Mouse (Mus musculus) liver, embryonic 14.5 days (tissue): ENCODE measurements around the gene Rhod. TPM values are rescaled to one million over a fixed set of nuclear protein-coding genes. Genes with fewer than 3 reads are reported as not detected.

Experiments
- ATAC-seq: fragments of 200-750 bp; cut with Nextera tagmentation; 2 replicates; pipeline ENCODE4 v1.8.0; 2017; ENCODE audit warnings: moderate number of reproducible peaks, mild to moderate bottlenecking, moderate library complexity; ENCODE audit not compliant: insufficient read depth
- DNase-seq, 3 experiments: peaks; one replicate each; pipeline ENCODE4 v3.0.0-alpha.2; 2012 to 2013; ENCODE audit warnings: low read depth in 3 of 3, low spot score in 3 of 3
- H3K27ac ChIP-seq: fragments of 300-500 bp; sonication (generic); 2 replicates; pipeline ENCODE4 v1.5.1; 2014; ENCODE audit warnings: moderate library complexity, mild to moderate bottlenecking, control low read depth, inconsistent platforms
- H3K27me3 ChIP-seq: fragments of 300-500 bp; sonication (generic); 2 replicates; pipeline ENCODE4 v1.6.1; 2014; ENCODE audit warnings: mild to moderate bottlenecking, low read length, moderate library complexity; ENCODE audit not compliant: control insufficient read depth, insufficient read depth
- H3K36me3 ChIP-seq: fragments of 300-500 bp; sonication (generic); replicated peaks from 2 replicates; pipeline ENCODE4 v1.6.1; 2014; ENCODE audit warnings: low read depth; ENCODE audit not compliant: control insufficient read depth, insufficient read depth
- H3K4me1 ChIP-seq, 2 experiments: fragments of 200-500 bp in 1 of 2; fragments of 300-500 bp in 1 of 2; sonication (generic) in 1 of 2; replicated peaks; 2 replicates each; pipeline ENCODE4 v1.6.1; 2012 to 2014; ENCODE audit warnings: antibody characterized with exemption in 1 of 2, inconsistent platforms in 1 of 2, low read length in 1 of 2; ENCODE audit not compliant: control insufficient read depth in 2 of 2, insufficient read depth in 2 of 2
- H3K4me2 ChIP-seq: fragments of 300-500 bp; sonication (generic); 2 replicates; pipeline ENCODE4 v1.6.1; 2014; ENCODE audit warnings: low read depth, mild to moderate bottlenecking, control low read depth, moderate library complexity
- H3K4me3 ChIP-seq, 2 experiments: fragments of 200-500 bp in 1 of 2; fragments of 300-500 bp in 1 of 2; sonication (generic) in 1 of 2; 2 replicates each; pipeline ENCODE4 v1.5.1; 2012 to 2014; ENCODE audit warnings: low read depth in 2 of 2, low read length in 2 of 2, mild to moderate bottlenecking in 2 of 2, control low read depth in 1 of 2, inconsistent platforms in 1 of 2, moderate library complexity in 1 of 2; ENCODE audit not compliant: insufficient read depth in 1 of 2
- H3K9ac ChIP-seq: fragments of 300-500 bp; sonication (generic); replicated peaks from 2 replicates; pipeline ENCODE4 v1.6.1; 2014; ENCODE audit warnings: mild to moderate bottlenecking, control low read depth, moderate library complexity
- H3K9me3 ChIP-seq: fragments of 300-500 bp; sonication (generic); 2 replicates; pipeline ENCODE4 v1.6.1; 2016; ENCODE audit warnings: low read length, mixed read lengths; ENCODE audit not compliant: control insufficient read depth
- CTCF ChIP-seq: IDR thresholded peaks from 2 replicates; pipeline ENCODE4 v1.5.1; 2016; ENCODE audit warnings: antibody characterized with exemption, low read depth, control low read depth
- EP300 ChIP-seq: IDR thresholded peaks from 2 replicates; pipeline ENCODE4 v1.6.1; 2016; ENCODE audit warnings: antibody characterized with exemption, low read depth
- WGBS: fragments of 180-500 bp; shearing (Covaris S2); extraction: QIAGEN DNeasy Blood & Tissue Kit; methylation state at CpG from one replicate; pipeline ENCODE4 v1.1.7; 2014; ENCODE audit not compliant: insufficient replicate concordance; 5-methylcytosine and 5-hydroxymethylcytosine counted together
- polyA plus RNA-seq, 2 experiments: library from polyadenylated mRNA; depleted of rRNA in 1 of 2; stranded (reverse) in 1 of 2; unstranded in 1 of 2; fragments of >200 nt; fragmentation: Nextera tagmentation in 1 of 2; extraction: Ambion mirVana in 1 of 2; gene quantifications; 2 replicates each; pipeline versions ENCODE4 v1.2.1 to v1.2.3; 2012 to 2014

Rhod gene
- polyA plus RNA-seq, 2 experiments = 3.8 to 6.4 TPM

DNA sequence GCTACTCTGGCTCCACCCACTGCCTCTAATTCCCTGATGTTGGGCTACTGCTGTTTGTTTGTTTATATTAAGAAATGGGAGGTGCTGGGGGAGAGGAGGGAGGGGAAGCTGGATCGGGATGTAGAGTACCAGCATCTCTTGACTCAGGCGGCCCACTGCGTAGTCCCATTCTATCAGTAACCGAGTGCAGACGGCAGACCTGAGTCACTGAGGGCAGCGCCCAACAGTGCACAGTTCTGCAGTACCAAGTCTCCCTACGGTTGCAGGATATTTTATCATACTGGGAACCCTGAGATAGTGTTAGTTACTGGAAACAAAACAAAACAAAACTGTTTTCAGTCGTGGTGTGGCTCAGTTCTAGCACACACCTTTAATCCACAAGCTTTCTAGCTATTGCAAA, 11.9 kb upstream of the Rhod start:
- ATAC-seq = no peak
- Histone ChIP-seq H3K36me3 (no peaks in the 10 kb centered on the region), H3K9me3 (no peaks in the 10 kb centered on the region), H3K4me3 (no peak overlapping the region), H3K27me3 (no peaks in the 10 kb centered on the region), H3K9ac (no peak overlapping the region), H3K4me2 (no peak overlapping the region), H3K27ac (no peak overlapping the region), H3K4me1 (no peaks in the 10 kb centered on the region; a peak in 1 of 4 replicates)
- no peak for DNase-seq
- TF ChIP-seq EP300 = no peak
- no peak for TF ChIP-seq CTCF
- 51% methylated on average over 8 of the region's 8 CpGs for WGBS

DNA sequence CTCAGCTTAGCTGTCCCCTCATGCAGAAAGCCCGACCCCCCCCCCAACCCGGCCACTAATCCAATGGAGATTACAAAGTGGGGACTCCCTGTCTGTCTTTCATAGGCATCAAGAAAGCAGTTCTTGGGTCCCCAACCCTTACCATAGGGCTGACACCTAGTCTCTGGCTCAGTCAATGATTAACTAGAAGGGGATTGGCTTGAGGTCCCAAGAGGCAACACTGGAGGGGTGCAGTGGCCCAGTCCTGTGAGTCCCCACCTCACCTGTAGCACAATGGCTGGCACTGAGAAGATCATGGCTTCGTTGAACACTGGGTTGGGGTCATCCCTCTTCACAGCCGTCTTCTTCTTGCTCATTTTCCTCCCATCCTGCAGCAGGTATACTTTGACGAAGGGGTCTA, 11.4 kb upstream of the Rhod start:
- DNase-seq = no peak
- H3K9ac ChIP-seq = no peak overlapping the region
- 55% methylated on average over 5 of the region's 5 CpGs for WGBS
- H3K4me1 ChIP-seq = no peaks in the 10 kb centered on the region; a peak in 1 of 4 replicates
- TF ChIP-seq EP300 (no peak), CTCF (no peak)
- ATAC-seq = no peak
- no peaks in the 10 kb centered on the region for H3K9me3 ChIP-seq
- no peak overlapping the region for H3K4me3 ChIP-seq
- H3K4me2 ChIP-seq = no peak overlapping the region
- H3K27ac ChIP-seq = no peak overlapping the region
- H3K36me3 ChIP-seq = no peaks in the 10 kb centered on the region
- no peaks in the 10 kb centered on the region for H3K27me3 ChIP-seq

DNA sequence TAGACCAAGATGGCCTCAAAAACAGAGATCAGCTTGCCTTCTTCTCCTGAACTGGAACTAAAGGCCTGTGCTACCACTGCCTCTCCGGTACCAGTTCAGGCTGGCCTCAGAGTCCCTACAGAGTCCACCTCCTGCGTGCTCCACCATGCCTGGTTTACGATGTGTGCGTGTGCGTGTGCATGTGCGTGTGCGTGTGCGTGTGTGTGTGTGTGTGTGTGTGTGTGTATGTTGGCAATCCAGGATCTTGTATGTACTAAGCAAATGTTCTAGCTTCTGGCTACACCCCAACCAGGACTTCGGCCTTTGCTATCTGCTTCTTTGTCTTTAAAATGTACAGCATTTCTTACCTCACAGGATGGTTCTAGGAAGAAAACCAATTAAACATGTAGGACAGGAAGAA, 10.0 kb upstream of the Rhod start:
- Histone ChIP-seq H3K27ac (no peak overlapping the region), H3K9ac (no peak overlapping the region), H3K36me3 (no peaks in the 10 kb centered on the region), H3K4me2 (no peak overlapping the region), H3K9me3 (no peaks in the 10 kb centered on the region), H3K4me1 (no peaks in the 10 kb centered on the region; a peak in 1 of 4 replicates), H3K27me3 (no peaks in the 10 kb centered on the region), H3K4me3 (no peak overlapping the region)
- DNase-seq (no peak), ATAC-seq (no peak)
- no peak for TF ChIP-seq EP300
- WGBS = 83% methylated on average over 9 of the region's 9 CpGs

DNA sequence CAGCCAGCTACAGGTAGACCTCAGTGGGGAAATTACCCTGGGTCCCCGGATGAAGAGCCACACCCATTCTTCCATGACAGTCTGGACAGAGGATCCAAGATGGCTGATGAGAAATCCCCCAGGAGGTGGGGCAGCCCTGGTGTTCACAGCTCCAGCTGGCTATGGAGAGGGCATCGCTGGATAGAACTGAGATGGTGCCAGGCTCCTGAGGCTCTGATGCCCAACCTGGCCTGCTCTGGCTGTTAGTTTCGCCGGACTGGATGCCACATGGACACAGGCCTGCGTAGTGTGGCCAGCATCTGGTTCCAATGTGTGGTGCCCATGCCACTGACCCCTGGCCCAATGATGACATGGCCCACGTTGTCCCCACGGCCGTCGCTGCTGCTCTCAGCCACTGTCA, 8.2 kb upstream of the Rhod start:
- H3K4me3 ChIP-seq = no peak overlapping the region
- no peaks in the 10 kb centered on the region for H3K9me3 ChIP-seq
- no peaks in the 10 kb centered on the region for H3K36me3 ChIP-seq
- 77% methylated on average over 9 of the region's 9 CpGs for WGBS
- H3K27ac ChIP-seq = no peak overlapping the region
- ATAC-seq = no peak
- TF ChIP-seq CTCF (no peak), EP300 (no peak)
- no peak overlapping the region for H3K4me2 ChIP-seq
- H3K9ac ChIP-seq = no peak overlapping the region
- H3K27me3 ChIP-seq = no peaks in the 10 kb centered on the region
- DNase-seq = no peak
- no peaks in the 10 kb centered on the region; a peak in 1 of 4 replicates for H3K4me1 ChIP-seq

DNA sequence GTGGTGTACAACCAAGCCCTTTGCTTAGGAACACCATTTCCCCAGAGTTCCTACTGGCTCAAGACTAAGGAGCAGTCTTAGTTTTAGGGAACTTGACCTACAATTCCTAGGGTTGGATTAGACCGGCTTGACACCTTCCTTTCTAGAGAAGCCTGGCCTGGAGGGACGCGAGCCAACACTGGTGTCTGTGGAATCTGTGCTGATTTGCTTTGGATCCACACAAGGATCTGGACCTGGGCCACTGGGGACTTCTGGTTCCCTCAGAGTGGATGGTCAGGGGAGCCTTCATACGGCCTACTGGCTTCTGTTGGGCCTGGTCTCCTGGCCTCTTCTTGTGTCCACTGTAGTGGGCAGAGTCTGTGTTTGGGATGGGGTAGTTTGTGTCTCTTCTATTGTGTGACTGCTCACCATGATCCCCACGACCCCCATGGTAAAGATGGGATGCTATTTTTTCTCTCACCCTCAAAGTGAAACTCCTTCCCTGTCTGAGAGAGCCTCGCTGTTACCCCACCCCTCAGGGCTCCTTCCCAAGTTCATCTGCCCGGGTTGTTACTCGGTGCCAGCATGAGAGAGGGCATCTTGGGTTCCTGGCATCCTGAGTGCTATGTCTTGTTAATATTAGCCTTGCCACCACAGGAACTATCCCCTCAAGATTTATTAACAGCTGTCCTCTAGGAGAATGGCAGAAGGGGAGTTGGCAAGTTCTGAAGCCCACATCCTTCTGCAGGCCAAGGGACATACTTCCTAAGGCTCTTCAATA, 7.6 kb upstream of the Rhod start:
- ATAC-seq = no peak
- TF ChIP-seq EP300 (no peak), CTCF (no peak)
- H3K9ac ChIP-seq = no peak overlapping the region

More for the DNA sequence above, 7.6 kb upstream of the Rhod start:
- Histone ChIP-seq H3K4me1 (peaks cover 0 to 3% of the 10 kb centered on the region in 2 experiments; a peak in 1 of 4 replicates), H3K4me2 (no peak overlapping the region), H3K36me3 (no peaks in the 10 kb centered on the region), H3K27me3 (no peaks in the 10 kb centered on the region), H3K4me3 (no peak overlapping the region), H3K9me3 (no peaks in the 10 kb centered on the region), H3K27ac (no peak overlapping the region)
- DNase-seq = no peak
- 66% methylated on average over 8 of the region's 8 CpGs for WGBS
